Mouse (Mus musculus) G1E (cell line): ENCODE measurements around the gene Vps50. TPM values are rescaled to one million over a fixed set of nuclear protein-coding genes. Genes with fewer than 3 reads are reported as not detected.
"Not testable (repeated sequence)": the region's sequence is repeated elsewhere in the genome, so short reads cannot be mapped to it uniquely, and the experiment has no call there.

Source experiments
- ATAC-seq: 2 replicates; pipeline ENCODE4 v1.8.0; 2016; ENCODE audit warnings: mild to moderate bottlenecking; ENCODE audit not compliant: insufficient number of reproducible peaks, poor library complexity, low FRiP score, severe bottlenecking; ENCODE audit errors: extremely low read depth
- DNase-seq: peaks from one replicate; pipeline ENCODE4 v3.0.0; 2012; ENCODE audit warnings: low spot score
- H3K27me3 ChIP-seq: 2 replicates; pipeline ENCODE4 v1.6.1; 2012; ENCODE audit warnings: mild to moderate bottlenecking, low read length, inconsistent platforms; ENCODE audit not compliant: insufficient read depth
- H3K36me3 ChIP-seq: replicated peaks from 2 replicates; pipeline ENCODE3; 2012; ENCODE audit warnings: mild to moderate bottlenecking, inconsistent platforms
- H3K4me1 ChIP-seq: 2 replicates; pipeline ENCODE4 v1.6.1; 2012; ENCODE audit warnings: low read depth, low read length, inconsistent platforms, mixed read lengths; ENCODE audit not compliant: insufficient read depth
- H3K4me3 ChIP-seq: 2 replicates; pipeline ENCODE4 v1.5.1; 2012; ENCODE audit warnings: low read depth, mild to moderate bottlenecking, inconsistent platforms, low read length, moderate library complexity, mixed read lengths
- H3K9me3 ChIP-seq: replicated peaks from 2 replicates; pipeline ENCODE4 v1.6.1; 2012; ENCODE audit warnings: inconsistent platforms
- CTCF ChIP-seq: IDR thresholded peaks from 2 replicates; pipeline ENCODE4 v1.5.1; 2012; ENCODE audit warnings: low read depth, low read length, inconsistent platforms, mixed read lengths
- GATA1 ChIP-seq: IDR thresholded peaks from 2 replicates; pipeline ENCODE4 v1.6.1; 2012; ENCODE audit warnings: borderline replicate concordance, low read length, inconsistent platforms, mixed read lengths
- GATA2 ChIP-seq: IDR thresholded peaks from 2 replicates; pipeline ENCODE4 v1.6.1; 2012; ENCODE audit warnings: low read depth, low read length, inconsistent platforms, borderline replicate concordance
- POLR2AphosphoS5 ChIP-seq: IDR thresholded peaks from 2 replicates; pipeline ENCODE4 v1.6.1; 2012; ENCODE audit warnings: low read depth, low read length, inconsistent platforms; ENCODE audit not compliant: insufficient replicate concordance
- TAL1 ChIP-seq: conservative IDR thresholded peaks from 2 replicates; pipeline ENCODE4 v1.6.1; 2012; ENCODE audit warnings: low read depth, low read length, inconsistent platforms, mixed read lengths
- polyA plus RNA-seq: library from polyadenylated mRNA; stranded (reverse); fragments of >175 nt; gene quantifications from 2 replicates; pipeline ENCODE4 v1.2.3, GENCODE M21; 2012
- total RNA-seq, 2 experiments: library from RNA; stranded (forward) in 1 of 2; stranded (reverse) in 1 of 2; fragments of 200-1000 nt in 1 of 2; fragments of >200 nt in 1 of 2; fragmentation: Nextera tagmentation in 1 of 2; gene quantifications; 2 replicates each; pipeline ENCODE4 v1.2.3; 2014 to 2017

Vps50 gene
- total and polyA plus RNA-seq, 3 experiments: 1.6 to 49.2 (median 24.5) TPM

- no peaks in the 10 kb centered on the region for H3K27me3 ChIP-seq
- H3K9me3 ChIP-seq: no peaks in the 10 kb centered on the region
- DNase-seq (no peak), ATAC-seq (no peak)
- H3K36me3 ChIP-seq: peaks cover 2% of the 10 kb centered on the region
- peaks cover 13% of the 10 kb centered on the region for H3K4me1 ChIP-seq
- no peak overlapping the region for H3K4me3 ChIP-seq
- TF ChIP-seq GATA2 (no peak), POLR2AphosphoS5 (no peak), TAL1 (no peak), GATA1 (no peak), CTCF (peak; percentile 25; the same call in 1 of the 2 replicates)
Measured at GRCm38 (mm10) chr6:3496210-3496609, 2.0 kb upstream of the Vps50 start.

GRCm38 (mm10) chr6:3500286-3500685 lies 2.1 kb downstream of the Vps50 start:
- no peaks in the 10 kb centered on the region for H3K27me3 ChIP-seq
- DNase-seq: no peak
- H3K4me3 ChIP-seq: no peak overlapping the region
- ATAC-seq: no peak
- no peaks in the 10 kb centered on the region for H3K9me3 ChIP-seq
- H3K36me3 ChIP-seq: peaks cover 6% of the 10 kb centered on the region
- TF ChIP-seq CTCF (no peak), TAL1 (no peak), GATA1 (no peak), POLR2AphosphoS5 (no peak), GATA2 (no peak)
- H3K4me1 ChIP-seq: peaks cover 13% of the 10 kb centered on the region

GRCm38 (mm10) chr6:3505289-3505688 lies 7.1 kb downstream of the Vps50 start:
- Histone ChIP-seq H3K36me3 (peaks cover 22% of the 10 kb centered on the region), H3K4me3 (no peak overlapping the region), H3K9me3 (no peaks in the 10 kb centered on the region), H3K4me1 (peaks cover 2% of the 10 kb centered on the region; the same call in 1 of the 2 replicates), H3K27me3 (no peaks in the 10 kb centered on the region)
- no peak for ATAC-seq
- no peak for DNase-seq
- TF ChIP-seq POLR2AphosphoS5 (no peak), TAL1 (no peak), GATA1 (no peak), CTCF (no peak), GATA2 (no peak)

GRCm38 (mm10) chr6:3507078-3507477 lies 8.9 kb downstream of the Vps50 start:
- ATAC-seq (no peak), DNase-seq (no peak)
- TF ChIP-seq GATA2: no peak
- TF ChIP-seq TAL1: no peak
- TF ChIP-seq CTCF: no peak
- no peak for TF ChIP-seq GATA1
- TF ChIP-seq POLR2AphosphoS5: no peak
- no peaks in the 10 kb centered on the region for H3K27me3 ChIP-seq
- peaks cover 25% of the 10 kb centered on the region for H3K36me3 ChIP-seq
- no peaks in the 10 kb centered on the region for H3K9me3 ChIP-seq
- H3K4me1 ChIP-seq: no peaks in the 10 kb centered on the region; the same call in 1 of the 2 replicates
- H3K4me3 ChIP-seq: no peak overlapping the region

- peaks cover 27% of the 10 kb centered on the region for H3K36me3 ChIP-seq
- H3K4me1 ChIP-seq, H3K27me3 ChIP-seq, DNase-seq, H3K4me3 ChIP-seq, H3K9me3 ChIP-seq, ATAC-seq: not testable (repeated sequence)
Measured at GRCm38 (mm10) chr6:3508151-3508550, 10.0 kb downstream of the Vps50 start.

GRCm38 (mm10) chr6:3509782-3510181 lies 11.6 kb downstream of the Vps50 start:
- H3K27me3 ChIP-seq: no peaks in the 10 kb centered on the region
- no peaks in the 10 kb centered on the region; the same call in 1 of the 2 replicates for H3K4me1 ChIP-seq
- DNase-seq (peak; percentile 10), ATAC-seq (0 out of 2 replicates have a peak, but pooled peaks have one; percentile 29)
- peaks cover 30% of the 10 kb centered on the region for H3K36me3 ChIP-seq
- TF ChIP-seq GATA1 (no peak), CTCF (no peak), TAL1 (no peak), GATA2 (no peak), POLR2AphosphoS5 (no peak)
- no peak overlapping the region for H3K4me3 ChIP-seq
- H3K9me3 ChIP-seq: no peaks in the 10 kb centered on the region

GRCm38 (mm10) chr6:3511116-3511515 lies 12.9 kb downstream of the Vps50 start:
- H3K4me3 ChIP-seq: no peak overlapping the region
- DNase-seq (no peak), ATAC-seq (no peak)
- H3K4me1 ChIP-seq: no peaks in the 10 kb centered on the region; the same call in 1 of the 2 replicates
- TF ChIP-seq GATA2 (no peak), POLR2AphosphoS5 (no peak), CTCF (no peak), GATA1 (no peak), TAL1 (no peak)
- peaks cover 26% of the 10 kb centered on the region for H3K36me3 ChIP-seq
- no peaks in the 10 kb centered on the region for H3K9me3 ChIP-seq
- no peaks in the 10 kb centered on the region for H3K27me3 ChIP-seq
